Mouse (Mus musculus) heart, embryonic 16.5 days (tissue): Measurements from ENCODE around the gene Tceal6. TPM values are rescaled to one million over a fixed set of nuclear protein-coding genes. Genes with fewer than 3 reads are reported as not detected.
"Not testable (repeated sequence)": the region's sequence is repeated elsewhere in the genome, so short reads cannot be mapped to it uniquely, and the experiment has no call there.

Source experiments
- ATAC-seq: fragments of 200-750 bp; cut with Nextera tagmentation; replicated peaks from 2 replicates; pipeline ENCODE4 v1.8.0; 2017; ENCODE audit warnings: moderate number of reproducible peaks; ENCODE audit not compliant: insufficient read depth, low FRiP score; ENCODE audit errors: extremely low read depth
- H3K27ac ChIP-seq: fragments of 300-500 bp; sonication (generic); 2 replicates; pipeline ENCODE4 v1.5.1; 2014; ENCODE audit warnings: mild to moderate bottlenecking, low read length, control low read depth, moderate library complexity
- H3K27me3 ChIP-seq: fragments of 300-500 bp; sonication (generic); 2 replicates; pipeline ENCODE4 v1.6.1; 2014; ENCODE audit warnings: low read length, mixed read lengths; ENCODE audit not compliant: control insufficient read depth, insufficient read depth
- H3K36me3 ChIP-seq: fragments of 300-500 bp; sonication (generic); 2 replicates; pipeline ENCODE4 v1.6.1; 2014; ENCODE audit not compliant: control insufficient read depth, insufficient read depth
- H3K4me1 ChIP-seq: fragments of 300-500 bp; sonication (generic); 2 replicates; pipeline ENCODE4 v1.6.1; 2014; ENCODE audit warnings: low read length, mixed read lengths; ENCODE audit not compliant: control insufficient read depth, insufficient read depth
- H3K4me2 ChIP-seq: fragments of 300-500 bp; sonication (generic); 2 replicates; pipeline ENCODE4 v1.6.1; 2014; ENCODE audit warnings: low read depth, mild to moderate bottlenecking, control low read depth, low read length
- H3K4me3 ChIP-seq: fragments of 300-500 bp; sonication (generic); 2 replicates; pipeline ENCODE4 v1.5.1; 2014; ENCODE audit warnings: mild to moderate bottlenecking, control low read depth, low read length
- H3K9ac ChIP-seq: fragments of 300-500 bp; sonication (generic); 2 replicates; pipeline ENCODE4 v1.6.1; 2014; ENCODE audit warnings: low read length, control low read depth
- H3K9me3 ChIP-seq: fragments of 300-500 bp; sonication (generic); replicated peaks from 2 replicates; pipeline ENCODE4 v1.6.1; 2016; ENCODE audit warnings: low read length; ENCODE audit not compliant: control insufficient read depth
- WGBS: fragments of 180-500 bp; shearing (Covaris S2); extraction: QIAGEN DNeasy Blood & Tissue Kit; methylation state at CpG from one replicate; pipeline ENCODE4 v1.1.7; 2014; 5-methylcytosine and 5-hydroxymethylcytosine counted together
- polyA plus RNA-seq: library from polyadenylated mRNA; unstranded; fragments of >200 nt; fragmentation: Nextera tagmentation; extraction: Ambion mirVana; gene quantifications from 2 replicates; pipeline ENCODE4 v1.2.1, GENCODE M21; 2015

The Tceal6 gene
- polyA plus RNA-seq: 0.95 and 1.9 TPM in 2 replicates

DNA sequence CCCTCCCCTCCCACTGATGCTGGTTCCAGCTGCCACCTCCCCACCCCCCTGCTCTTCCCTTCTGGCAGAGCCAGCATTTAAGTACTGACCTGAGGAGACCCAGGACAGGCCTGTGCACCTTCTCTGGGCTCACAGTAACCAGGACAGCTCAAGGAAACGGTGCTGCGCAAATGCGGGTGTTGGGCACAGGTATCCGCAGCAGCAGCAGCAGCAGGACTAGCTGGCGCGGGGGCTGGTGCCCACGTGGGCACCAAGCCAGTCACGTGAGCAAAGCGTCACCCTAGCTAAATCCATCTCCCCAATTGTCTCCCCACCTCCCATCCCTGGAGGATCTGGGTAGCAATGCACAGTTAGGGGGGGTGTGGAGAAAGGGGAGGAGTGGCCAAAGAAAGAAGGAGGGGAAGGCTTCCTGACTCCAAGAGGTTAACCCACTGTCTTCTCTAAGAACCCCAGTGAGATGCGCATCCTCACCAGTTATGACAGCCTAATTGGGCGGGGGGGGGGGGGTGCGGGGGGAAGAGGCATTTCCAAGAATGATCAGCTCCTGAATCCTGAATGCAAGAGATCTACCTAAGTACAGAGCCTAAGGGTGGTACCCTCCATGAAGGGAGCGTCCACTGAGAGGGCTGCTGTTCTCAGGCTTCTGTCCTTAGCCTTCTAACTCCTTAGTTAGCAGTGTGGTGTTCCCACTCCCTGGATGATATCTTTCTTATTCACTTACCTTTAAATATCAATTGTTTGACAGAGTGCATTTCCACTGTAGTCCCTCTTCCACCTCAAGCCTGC is at the start of gene Tceal6:
Tceal6 (minus strand) TSS at position 252 of the 786 bp plus-strand sequence.
- no peaks in the 10 kb centered on the region for H3K9me3 ChIP-seq
- peak within 1 kb of the TSS; percentile 60 for H3K4me2 ChIP-seq
- no peak within 1 kb of the TSS for H3K9ac ChIP-seq

GRCm38 (mm10) chrX:135209773-135210435 is 583 bp downstream of the Tceal6 start:
- H3K27me3 ChIP-seq, H3K9ac ChIP-seq, H3K9me3 ChIP-seq, H3K4me1 ChIP-seq, ATAC-seq, H3K36me3 ChIP-seq, H3K27ac ChIP-seq: not testable (repeated sequence)
- WGBS: 25% methylated on average over 21 of the region's 21 CpGs
- H3K4me2 ChIP-seq: peak overlapping the region; percentile 60
- peak overlapping the region; percentile 42 for H3K4me3 ChIP-seq

More for the DNA sequence above, at the start of gene Tceal6:
- H3K36me3 ChIP-seq: no peaks in the 10 kb centered on the region
- H3K4me1 ChIP-seq: no peaks in the 10 kb centered on the region
- H3K27ac ChIP-seq: no peak within 1 kb of the TSS
- no peaks in the 10 kb centered on the region; the same call in 1 of the 2 replicates for H3K27me3 ChIP-seq
- no peak for ATAC-seq
- 29% methylated on average over 11 of the region's 13 CpGs for WGBS
- H3K4me3 ChIP-seq: peak within 1 kb of the TSS; percentile 42

GRCm38 (mm10) chrX:135189924-135190323 is 20.6 kb downstream of the Tceal6 start:
- not testable (repeated sequence) for H3K27ac ChIP-seq, H3K9ac ChIP-seq, H3K4me3 ChIP-seq, H3K4me2 ChIP-seq, H3K27me3 ChIP-seq, ATAC-seq, H3K4me1 ChIP-seq, H3K36me3 ChIP-seq, H3K9me3 ChIP-seq
- no CpG with 5 or more reads among the region's 6 CpGs for WGBS

GRCm38 (mm10) chrX:135188661-135189060 is 21.8 kb downstream of the Tceal6 start:
- H3K4me1 ChIP-seq, H3K9ac ChIP-seq, H3K27me3 ChIP-seq, H3K4me2 ChIP-seq, H3K36me3 ChIP-seq, H3K4me3 ChIP-seq, H3K27ac ChIP-seq, ATAC-seq, H3K9me3 ChIP-seq: not testable (repeated sequence)
- WGBS: no CpG with 5 or more reads among the region's 3 CpGs

DNA sequence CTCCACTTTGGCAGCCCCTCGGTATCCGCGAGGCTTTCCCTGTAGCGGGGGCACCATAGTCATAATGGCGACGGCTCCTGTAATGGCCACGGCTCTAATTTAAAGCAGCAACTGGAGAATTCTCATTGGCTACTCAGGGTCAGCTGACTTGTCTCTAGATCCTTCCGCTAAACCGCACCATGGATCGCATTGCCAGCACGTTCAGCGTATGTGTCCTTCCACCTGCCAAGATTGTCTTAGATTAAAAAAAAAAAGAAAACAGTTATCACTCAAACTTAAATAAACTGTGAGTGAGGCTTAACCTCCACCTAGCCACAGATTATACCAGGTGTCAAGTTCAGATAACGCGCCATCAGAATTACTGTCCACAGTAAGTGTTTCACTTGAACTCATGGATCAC is 33.0 kb downstream of the Tceal6 start, which contains the start of gene Gm15023:
Gm15023 (minus strand) TSS at position 101 of the 400 bp plus-strand sequence.
- H3K9me3 ChIP-seq, H3K9ac ChIP-seq, H3K4me1 ChIP-seq, H3K27me3 ChIP-seq, H3K4me3 ChIP-seq, H3K36me3 ChIP-seq, ATAC-seq, H3K4me2 ChIP-seq, H3K27ac ChIP-seq: not testable (repeated sequence)
- WGBS: no CpG with 5 or more reads among the region's 14 CpGs

Other genes starting within 250 kb of the Tceal6 start
- gene Nxf2, start 245.9 kb downstream of the Tceal6 start, polyA plus RNA-seq: 0.30 TPM in 2 replicates
- gene Zmat1, start 201.5 kb downstream of the Tceal6 start, polyA plus RNA-seq: 8.4 and 10.5 TPM in 2 replicates
- not detected in 2 replicates for gene Gm15023, start 33.1 kb downstream of the Tceal6 start, polyA plus RNA-seq
- 0.07 TPM in 1 of 2 replicates, not detected in the other for gene Pramel3, start 91.6 kb upstream of the Tceal6 start, polyA plus RNA-seq
- gene Gm5128, start 162.6 kb upstream of the Tceal6 start, polyA plus RNA-seq: not detected in 2 replicates
- not detected in 2 replicates for gene Gm7903, start 223.1 kb upstream of the Tceal6 start, polyA plus RNA-seq